Mouse (Mus musculus): ENCODE measurements around the gene Col6a4.

GRCm38 (mm10) chr9:106043921-106044503 lies 52.6 kb downstream of the Col6a4 start:
- no peak for TF ChIP-seq CTCF (IDR thresholded peaks at IDR 0.05; ENCODE audit: low read depth, low read length)
- TF ChIP-seq POLR2A (IDR thresholded peaks at IDR 0.05; ENCODE audit: insufficient read depth, low read length) = no peak
- no peak for TF ChIP-seq EP300 (IDR thresholded peaks at IDR 0.05; ENCODE audit: insufficient read depth, low read depth, low read length)

Data from ES-Bruce4 (cell line).